Mouse (Mus musculus) kidney, postnatal 14 days (tissue): ENCODE results near the gene Abca17.

Experiments used
- DNase-seq: peaks from one replicate; pipeline ENCODE4 v3.0.0; 2022; ENCODE audit warnings: mixed read lengths

Abca17 gene

DNA sequence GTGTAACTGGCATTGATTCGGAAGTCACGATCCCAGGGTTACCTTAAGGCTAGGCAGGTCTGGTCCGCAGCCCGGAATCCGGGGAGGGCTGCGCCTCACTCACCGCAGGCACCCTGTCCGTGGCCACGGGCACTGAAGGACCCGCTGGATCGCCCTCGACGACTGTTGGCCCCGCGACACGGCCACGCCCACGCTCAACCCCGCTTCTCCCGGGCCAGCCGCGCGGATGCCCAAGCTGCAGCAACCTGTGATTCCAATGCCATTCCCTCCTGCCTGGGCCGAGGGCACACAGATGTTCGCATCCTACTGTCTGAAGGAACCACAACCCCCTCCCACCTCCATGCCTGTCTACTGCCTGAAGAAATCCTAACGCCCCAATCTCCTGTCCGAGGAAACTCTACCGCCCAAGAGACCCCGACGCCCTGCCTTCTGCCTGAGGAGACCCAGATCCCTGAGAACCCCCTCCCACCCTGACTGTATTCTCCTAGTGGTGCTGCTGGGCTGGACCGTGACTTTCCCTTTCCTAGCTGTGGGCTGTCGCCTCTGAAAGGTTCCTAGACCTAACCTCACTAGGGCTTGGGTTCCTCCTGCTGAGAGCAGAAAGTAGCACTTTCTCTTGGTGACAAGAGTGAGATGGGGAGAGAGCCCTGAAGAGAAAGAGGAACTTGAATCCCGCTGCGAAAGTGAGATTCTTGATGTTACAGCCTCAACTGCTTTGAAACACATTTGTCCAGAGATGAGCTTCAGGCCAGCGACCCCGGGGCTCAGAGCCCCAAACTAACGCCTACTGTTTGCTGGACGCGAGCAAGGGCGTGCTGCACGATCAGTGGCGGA is at the start of gene Abca17:
Gene Abca17 (minus strand): TSS at position 143 of the 834 bp plus-strand sequence.
- peak; percentile 45 for DNase-seq

DNA sequence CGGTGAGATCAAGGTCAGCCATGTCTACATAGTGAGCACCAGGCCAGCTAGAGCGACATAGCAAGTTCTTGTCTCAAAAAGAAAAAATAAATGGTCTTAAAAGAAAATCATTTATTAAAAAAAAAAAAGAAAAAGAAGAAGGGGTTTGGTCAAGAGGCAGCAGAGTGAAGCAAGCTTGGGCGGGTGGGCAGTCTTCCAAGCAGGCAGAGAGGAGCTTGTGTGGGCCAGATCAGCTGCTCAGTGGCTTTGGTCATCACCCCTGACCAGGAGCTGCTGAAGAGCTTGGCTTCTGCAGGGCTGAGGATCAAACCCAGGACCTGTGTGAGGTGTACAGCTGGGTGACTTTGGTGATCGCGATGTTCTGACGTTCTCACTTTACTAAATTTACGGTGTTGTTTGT is 43.6 kb upstream of the Abca17 start:
- no peak for DNase-seq

- no peak for DNase-seq
Measured at GRCm38 (mm10) chr17:24393527-24393926, 42.7 kb upstream of the Abca17 start.

GRCm38 (mm10) chr17:24391149-24391548 is 40.3 kb upstream of the Abca17 start:
- no peak for DNase-seq

- DNase-seq: peak; percentile 77
Measured at GRCm38 (mm10) chr17:24389865-24390264, 39.0 kb upstream of the Abca17 start.

GRCm38 (mm10) chr17:24388711-24389110 is 37.8 kb upstream of the Abca17 start:
- no peak for DNase-seq

- DNase-seq: no peak
Measured at GRCm38 (mm10) chr17:24383789-24384188, 32.9 kb upstream of the Abca17 start.

DNA sequence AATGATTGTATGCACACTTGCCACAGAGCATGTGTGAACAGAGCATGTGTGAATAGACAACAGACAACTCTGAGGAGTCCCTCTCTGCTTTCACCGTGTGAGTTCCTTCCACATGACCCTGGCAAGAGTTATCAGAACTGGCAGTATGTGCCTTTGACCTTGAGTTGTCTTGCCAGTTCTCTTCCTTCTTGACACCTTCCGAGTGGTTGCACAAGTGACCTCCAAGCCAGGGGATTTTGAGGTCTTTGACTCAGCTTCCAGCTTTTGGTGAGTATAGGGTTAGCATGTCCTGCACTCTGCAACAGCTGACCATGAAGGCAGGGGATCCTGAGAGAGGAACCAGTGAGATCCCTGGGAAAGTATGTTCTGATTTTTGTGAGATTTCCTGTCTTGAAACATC is 27.6 kb upstream of the Abca17 start:
- no peak for DNase-seq

- no peak for DNase-seq
Measured at GRCm38 (mm10) chr17:24375886-24376285, 25.0 kb upstream of the Abca17 start.

DNA sequence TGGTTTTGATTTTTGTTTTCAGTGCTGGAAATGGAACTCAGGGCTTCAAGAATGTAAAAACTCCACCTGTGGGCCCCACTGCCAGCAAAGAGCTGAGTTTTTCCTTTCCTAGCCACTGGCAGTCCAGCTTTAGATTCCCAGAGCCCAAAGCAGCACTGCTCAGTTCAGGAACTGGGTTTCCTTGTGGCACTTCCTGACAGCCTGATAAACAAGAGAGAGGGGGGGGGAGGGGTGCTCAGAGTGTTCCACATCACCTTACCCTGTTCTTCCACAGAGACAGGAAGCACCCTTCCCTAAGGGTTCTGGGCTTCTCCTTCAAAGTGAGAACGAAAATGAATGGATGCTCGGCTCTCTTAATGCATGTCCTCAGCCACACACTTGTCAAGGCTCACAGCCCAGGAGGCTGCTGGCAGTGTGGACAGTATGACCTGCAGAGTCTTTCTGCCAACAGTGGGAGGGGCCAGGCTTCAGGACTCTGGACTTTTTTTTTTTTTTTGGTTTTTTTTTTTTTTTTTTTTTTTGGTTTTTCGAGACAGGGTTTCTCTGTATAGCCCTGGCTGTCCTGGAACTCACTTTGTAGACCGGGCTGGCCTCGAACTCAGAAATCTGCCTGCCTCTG is 24.3 kb upstream of the Abca17 start:
- peak; percentile 44 for DNase-seq

GRCm38 (mm10) chr17:24365863-24366262 is 15.0 kb upstream of the Abca17 start:
- DNase-seq: peak; percentile 39

DNA sequence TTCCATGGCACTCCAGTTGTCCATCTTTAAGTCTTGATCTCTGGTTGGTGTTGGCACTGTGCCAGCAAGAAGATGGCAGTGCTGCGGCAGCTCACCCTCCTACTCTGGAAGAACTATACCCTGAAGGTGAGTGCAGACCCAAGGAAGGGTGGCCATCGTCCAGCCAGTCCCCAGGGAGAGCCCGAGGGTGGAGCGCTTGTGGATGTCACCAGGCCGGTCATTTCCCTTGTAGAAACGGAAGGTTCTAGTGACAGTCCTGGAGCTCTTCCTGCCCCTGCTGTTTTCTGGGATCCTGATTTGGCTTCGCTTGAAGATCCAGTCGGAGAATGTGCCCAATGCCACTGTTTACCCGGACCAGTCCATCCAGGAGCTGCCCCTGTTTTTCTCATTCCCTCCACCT is 13.6 kb upstream of the Abca17 start:
- DNase-seq: no peak

DNA sequence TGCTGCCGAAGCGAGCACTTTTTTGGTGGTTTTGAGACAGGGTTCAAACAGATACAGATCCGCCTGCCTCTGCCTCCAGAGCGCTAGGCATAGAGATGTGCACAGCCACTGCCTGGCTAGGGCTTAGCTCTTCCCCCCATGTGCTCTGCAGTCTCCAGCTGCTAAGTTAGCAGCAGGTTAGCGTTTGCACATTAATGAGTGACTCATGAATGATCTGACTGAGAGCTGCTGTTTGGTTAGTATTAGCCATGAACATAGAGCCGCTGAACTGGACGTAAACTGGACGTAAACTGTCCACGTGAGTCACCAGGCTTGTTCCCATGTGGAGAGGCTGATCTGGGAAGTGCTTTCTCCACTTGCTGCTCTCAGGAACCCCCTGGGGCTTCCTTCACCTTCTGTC is 11.7 kb upstream of the Abca17 start:
- peak; percentile 60 for DNase-seq

GRCm38 (mm10) chr17:24361291-24361690 is 10.4 kb upstream of the Abca17 start:
- no peak for DNase-seq

- DNase-seq: peak; percentile 64
Measured at GRCm38 (mm10) chr17:24360841-24361240, 10.0 kb upstream of the Abca17 start.

GRCm38 (mm10) chr17:24359903-24360302 is 9.0 kb upstream of the Abca17 start:
- no peak for DNase-seq

GRCm38 (mm10) chr17:24359006-24359405 is 8.1 kb upstream of the Abca17 start:
- peak; percentile 72 for DNase-seq

GRCm38 (mm10) chr17:24355284-24355683 is 4.4 kb upstream of the Abca17 start:
- peak; percentile 49 for DNase-seq

DNA sequence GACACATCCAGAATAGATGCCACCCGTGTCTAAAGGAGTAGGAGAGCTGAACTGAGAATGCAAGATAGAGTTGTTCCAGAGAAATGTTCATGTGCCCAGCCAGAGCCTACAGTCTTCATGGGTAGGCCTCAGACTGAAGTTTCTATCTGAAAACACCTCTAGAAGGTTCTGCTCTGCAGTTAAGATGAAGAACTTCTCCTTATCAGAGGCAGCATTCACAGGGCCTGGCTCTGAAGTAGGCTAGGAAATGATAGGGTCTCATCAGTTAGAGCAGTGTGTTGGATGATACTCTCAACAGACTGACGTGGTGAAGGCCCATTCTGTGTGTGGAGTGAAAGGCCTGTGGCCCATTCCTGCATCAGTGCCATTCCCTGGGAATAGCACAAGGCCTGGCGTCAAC is 3.1 kb upstream of the Abca17 start:
- no peak for DNase-seq

- peak; percentile 66 for DNase-seq
Measured at GRCm38 (mm10) chr17:24352370-24353194, 1.7 kb upstream of the Abca17 start.

GRCm38 (mm10) chr17:24351760-24352357 is 991 bp upstream of the Abca17 start, which contains the start of gene Abca3:
Gene Abca3, plus strand, starts transcription at chr17:24351950.
- DNase-seq: peak; percentile 97

DNA sequence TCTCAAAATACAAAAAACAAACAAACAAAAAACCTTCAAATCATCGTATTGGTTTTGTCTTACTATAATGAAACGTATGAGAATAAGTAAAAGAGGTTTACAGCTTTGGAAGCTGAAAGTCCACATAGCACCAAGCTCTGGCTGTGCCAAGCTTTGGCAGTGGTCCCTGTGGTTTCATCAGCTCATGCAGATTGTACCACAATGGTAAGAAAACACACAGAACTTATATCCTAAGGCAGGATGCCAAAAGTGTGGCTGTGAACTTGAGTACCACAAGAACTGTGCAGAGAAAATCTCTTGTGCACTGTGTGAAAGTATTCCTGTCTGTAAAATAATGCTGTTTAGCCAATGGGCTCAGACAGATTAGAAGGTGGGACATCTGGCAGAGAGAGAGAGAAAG is 1.7 kb downstream of the Abca17 start:
- DNase-seq: no peak

GRCm38 (mm10) chr17:24346831-24347230 is 4.0 kb downstream of the Abca17 start:
- DNase-seq: no peak
